9 mouse cellular contexts compared by ENCODE assay signal in the genomic region with DNA sequence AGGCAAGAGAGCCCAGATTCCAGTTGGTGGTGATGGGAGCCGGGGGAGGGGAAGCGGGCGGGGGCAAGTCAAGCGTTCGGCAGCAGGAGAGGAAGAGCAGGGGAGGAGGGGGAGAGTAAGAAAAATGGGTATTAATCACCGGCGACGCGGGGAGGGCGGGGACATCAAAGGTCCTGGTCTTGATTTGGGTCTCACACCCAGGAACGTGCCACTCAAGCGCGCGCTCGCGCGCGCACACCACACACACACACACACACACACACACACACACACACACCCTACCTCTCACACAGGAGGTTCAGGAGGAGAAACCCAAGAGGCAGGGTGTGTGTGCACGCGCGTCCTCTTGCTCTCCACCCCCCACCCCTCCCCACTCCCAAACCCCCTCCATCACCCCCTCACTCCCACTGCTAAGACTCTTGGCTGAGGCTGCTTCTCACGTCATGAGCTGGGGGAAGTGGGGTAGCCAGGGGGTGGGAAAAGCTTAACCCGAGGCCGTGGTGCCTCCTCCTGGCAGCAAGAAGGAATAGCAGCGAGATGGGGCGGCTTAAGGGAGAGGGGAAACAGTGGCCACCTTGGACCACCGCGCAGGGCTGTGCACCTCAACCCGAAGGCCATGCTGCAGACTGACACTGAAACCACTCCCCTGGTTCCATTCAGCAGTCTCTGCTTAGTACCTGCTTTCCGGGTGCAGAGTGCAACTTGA. TPM values are rescaled to one million over a fixed set of nuclear protein-coding genes. Genes with fewer than 3 reads are reported as not detected.
DNase-seq lines count a peak whose midpoint lies in the region; ATAC-seq and TF ChIP-seq lines count a peak whose summit lies in the region.
"Had no signal": no experiment of that assay in that cellular context is flagged by ENCODE, and none has a peak within 500 bp of the region (broad histone marks: within the 10 kb centered on the region; RNA-seq: fewer than 3 reads in every experiment).

Grin2b (minus strand) TSS at position 321 of the 706 bp plus-strand sequence.

- ATAC-seq in heart, postnatal 0 days (ENCODE audit: insufficient read depth, low read depth): no peak
- ATAC-seq in midbrain, postnatal 0 days (ENCODE audit: low FRiP score): peak; percentile 86
- no peak for ATAC-seq in granulocyte monocyte progenitor cell, adult 5-6 weeks (replicated peaks; ENCODE audit: poor library complexity, severe bottlenecking)

- no peaks in the 10 kb centered on the region for H3K36me3 ChIP-seq in heart, postnatal 0 days (replicated peaks; ENCODE audit: control insufficient read depth, insufficient read depth, low read length)
- H3K36me3 ChIP-seq in midbrain, postnatal 0 days (ENCODE audit: insufficient read depth, low read length): no peaks in the 10 kb centered on the region

- no peaks in the 10 kb centered on the region for H3K4me1 ChIP-seq in heart, postnatal 0 days (ENCODE audit: control insufficient read depth, insufficient read depth)
- peaks cover 7% of the 10 kb centered on the region; the same call in 1 of the 2 replicates for H3K4me1 ChIP-seq in midbrain, postnatal 0 days (ENCODE audit: insufficient read depth, low read length)

- intact Hi-C loops in left cerebral cortex, postnatal 4 days (cut with DNase I): loop anchor here (2.0 to 5.0 kb wide), 2 partner anchors 267 to 731 kb away; no protein-coding TSS in a partner anchor

- no peak for TF ChIP-seq EP300 in heart, postnatal 0 days (IDR thresholded peaks at IDR 0.05; ENCODE audit: low read depth)

- H3K4me3 ChIP-seq in heart, postnatal 0 days (ENCODE audit: low read depth, low read length): peak within 1 kb of the TSS; percentile 38
- peak within 1 kb of the TSS; percentile 66 for H3K4me3 ChIP-seq in midbrain, postnatal 0 days (ENCODE audit: low read depth, low read length)

- no peak within 1 kb of the TSS for H3K27ac ChIP-seq in heart, postnatal 0 days (ENCODE audit: low read depth)
- H3K27ac ChIP-seq in midbrain, postnatal 0 days (ENCODE audit: low read depth, low read length): peak within 1 kb of the TSS; percentile 93

- peaks cover 44% of the 10 kb centered on the region for H3K27me3 ChIP-seq in heart, postnatal 0 days (ENCODE audit: control insufficient read depth, insufficient read depth, low read length)
- H3K27me3 ChIP-seq in midbrain, postnatal 0 days (ENCODE audit: insufficient read depth, low read length): no peaks in the 10 kb centered on the region

- no peak; the same call in none of the 2 replicates for TF ChIP-seq CTCF in heart, postnatal 0 days (IDR thresholded peaks at IDR 0.05; ENCODE audit: low read depth)
- peak; percentile 85 for TF ChIP-seq CTCF in midbrain, postnatal 0 days (IDR thresholded peaks at IDR 0.05)

- WGBS in heart, postnatal 0 days: under 1% methylated on average over 22 of the region's 30 CpGs
- WGBS in midbrain, postnatal 0 days: 2% methylated on average over 14 of the region's 30 CpGs

- no peak within 1 kb of the TSS for H3K9ac ChIP-seq in heart, postnatal 0 days (replicated peaks; ENCODE audit: low read depth, low read length)
- H3K9ac ChIP-seq in midbrain, postnatal 0 days (replicated peaks; ENCODE audit: low read length, poor library complexity, severe bottlenecking): peak within 1 kb of the TSS; percentile 80

- peak within 1 kb of the TSS; percentile 59 for H3K4me2 ChIP-seq in heart, postnatal 0 days (ENCODE audit: low read depth, low read length)
- peak within 1 kb of the TSS; percentile 57 for H3K4me2 ChIP-seq in midbrain, postnatal 0 days (ENCODE audit: low read depth, low read length, poor library complexity, severe bottlenecking)

- peak; percentile 11 for DNase-seq in kidney, postnatal 14 days
- DNase-seq in kidney, adult 9 months: no peak
- DNase-seq in embryo, embryonic 10 days (ENCODE audit: low spot score): peak; percentile 70
- no peak for DNase-seq in heart, postnatal 0 days (ENCODE audit: low spot score)
- DNase-seq in left cerebral cortex, postnatal 4 days: peak; percentile 81
- peak; percentile 88 for DNase-seq in midbrain, postnatal 0 days (ENCODE audit: low spot score)
- DNase-seq in adrenal gland, adult 8-10 months: no peak

- H3K9me3 ChIP-seq in heart, postnatal 0 days (replicated peaks; ENCODE audit: control insufficient read depth, low read length): no peaks in the 10 kb centered on the region
- H3K9me3 ChIP-seq in midbrain, postnatal 0 days (ENCODE audit: low read length): no peaks in the 10 kb centered on the region

RNA-seq across cellular contexts. Expression of gene Grin2b, which starts in this region (rescaled TPM):
- total RNA-seq in heart, postnatal 0 days (2014; rRNA removed; ENCODE audit: low replicate concordance): 0.11 and 0.15 TPM in 2 replicates
- polyA plus RNA-seq in heart, postnatal 0 days (2015; fragmentation: Nextera tagmentation; extraction: Ambion mirVana): not detected in 2 replicates
- 100 to 1,000 TPM; 303 to 310 TPM for total RNA-seq in left cerebral cortex, postnatal 4 days (2021)
- total RNA-seq in midbrain, postnatal 0 days (2014; rRNA removed): 64.1 and 71.6 TPM in 2 replicates
- 73.3 and 76.4 TPM in 2 replicates for polyA plus RNA-seq in midbrain, postnatal 0 days (2015; fragmentation: Nextera tagmentation; extraction: Ambion mirVana)
- not detected in 2 replicates for total RNA-seq in granulocyte monocyte progenitor cell, adult 5-6 weeks (2014; fragmentation: Nextera tagmentation)
- total RNA-seq in granulocyte monocyte progenitor cell, adult 5-6 weeks (2017): not detected in 2 replicates
- under 1 TPM; 0.24 to 0.86 (median 0.70) TPM for total RNA-seq in adrenal gland, adult 8-10 months (2022)
- polyA plus RNA-seq: small intestine, adult 2 months had no signal

Comparison
In these comparisons a context has a peak if more than half of its experiments do, and no peak if none do; other contexts are left out.
1. RNA of gene Grin2b (total RNA-seq): 303 to 310 TPM in left cerebral cortex, postnatal 4 days and 64.1 to 71.6 TPM in midbrain, postnatal 0 days; 0.24 to 0.86 TPM in adrenal gland, adult 8-10 months, 0.11 to 0.15 TPM in heart, postnatal 0 days and not detected in granulocyte monocyte progenitor cell, adult 5-6 weeks; every median in the first group is over 10 times any median in the second.
2. RNA of gene Grin2b (polyA plus RNA-seq): 73.3 to 76.4 TPM in midbrain, postnatal 0 days; not detected in heart, postnatal 0 days; every median in the first group is over 10 times any median in the second.
3. DNase-seq: peak in kidney, postnatal 14 days (single experiment), embryo, embryonic 10 days (single experiment), left cerebral cortex, postnatal 4 days (single experiment) and midbrain, postnatal 0 days (single experiment); none in kidney, adult 9 months (single experiment), heart, postnatal 0 days (single experiment) and adrenal gland, adult 8-10 months (single experiment).